Mouse (Mus musculus) CH12.LX (cell line): ENCODE results near the gene Taf13.

Experiments used
- CHD2 ChIP-seq: IDR thresholded peaks from 2 replicates; pipeline ENCODE4 v1.6.1; 2011; ENCODE audit warnings: low read length, improper control_type of control experiment
- E2F4 ChIP-seq: IDR thresholded peaks from 2 replicates; pipeline ENCODE4 v1.6.1; 2011; ENCODE audit warnings: low read depth, low read length, improper control_type of control experiment; ENCODE audit not compliant: insufficient replicate concordance
- EP300 ChIP-seq: IDR thresholded peaks from 2 replicates; pipeline ENCODE4 v1.6.1; 2011; ENCODE audit warnings: low read length, improper control_type of control experiment
- POLR2A ChIP-seq: IDR thresholded peaks from 2 replicates; pipeline ENCODE4 v1.6.1; 2011; ENCODE audit warnings: low read depth, mild to moderate bottlenecking, improper control_type of control experiment, low read length
- RAD21 ChIP-seq: IDR thresholded peaks from 2 replicates; pipeline ENCODE4 v1.6.1; 2011; ENCODE audit warnings: low read depth, mild to moderate bottlenecking, low read length, improper control_type of control experiment, moderate library complexity
- USF1 ChIP-seq: IDR thresholded peaks from 2 replicates; pipeline ENCODE4 v1.6.1; 2014; ENCODE audit warnings: low read depth, mild to moderate bottlenecking, inconsistent platforms, low read length, improper control_type of control experiment
- USF2 ChIP-seq: conservative IDR thresholded peaks from 2 replicates; pipeline ENCODE4 v1.6.1; 2011; ENCODE audit warnings: low read depth, low read length, improper control_type of control experiment
- ZC3H11A ChIP-seq: IDR thresholded peaks from 2 replicates; pipeline ENCODE4 v1.6.1; 2012; ENCODE audit warnings: low read depth, mild to moderate bottlenecking, inconsistent platforms, low read length, improper control_type of control experiment
- ZKSCAN1 ChIP-seq: IDR thresholded peaks from 2 replicates; pipeline ENCODE4 v1.6.1; 2012; ENCODE audit warnings: low read depth, inconsistent platforms, low read length, improper control_type of control experiment, borderline replicate concordance

GRCm38 (mm10) chr3:108571443-108572294 lies at the start of gene Taf13:
- TF ChIP-seq POLR2A, result peak; percentile 100
- TF ChIP-seq USF1, result no peak
- TF ChIP-seq CHD2, result peak; percentile 41; the same call in 1 of the 2 replicates
- TF ChIP-seq EP300, result no peak
- no peak for TF ChIP-seq USF2
- TF ChIP-seq ZC3H11A, result no peak
- TF ChIP-seq E2F4, result no peak
- TF ChIP-seq RAD21, result no peak
- no peak for TF ChIP-seq ZKSCAN1
